Mouse (Mus musculus) spleen, postnatal 36 days (tissue): ENCODE results near the gene Itih5.

Source experiments
- DNase-seq, 2 experiments: peaks; one replicate each; pipeline ENCODE4 v3.0.0; 2022; ENCODE audit warnings: low spot score in 2 of 2, mixed read lengths in 1 of 2

The Itih5 gene

DNA sequence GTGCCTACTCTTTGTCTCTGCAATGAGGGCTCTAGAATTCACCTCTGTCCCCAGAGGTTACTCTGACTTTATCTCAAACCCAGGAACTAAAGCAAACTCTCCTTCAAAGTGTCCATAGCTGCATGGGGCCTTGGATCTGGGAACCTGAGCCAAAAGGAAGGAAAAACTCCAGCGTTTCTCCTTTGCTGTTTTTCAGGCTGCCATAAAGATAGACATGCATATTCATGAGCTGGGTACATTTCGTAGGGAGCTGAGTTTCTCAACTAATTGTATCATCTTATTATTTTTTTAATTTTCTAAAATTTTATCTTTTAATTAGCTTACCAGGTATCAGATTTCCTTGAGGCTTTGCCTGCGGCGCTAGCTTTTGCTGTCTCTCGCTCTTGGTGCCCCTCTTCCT, 106.7 kb downstream of the Itih5 start:
- no peak for DNase-seq

- no peak for DNase-seq
Measured at GRCm38 (mm10) chr2:10261337-10261736, 108.0 kb downstream of the Itih5 start.

DNA sequence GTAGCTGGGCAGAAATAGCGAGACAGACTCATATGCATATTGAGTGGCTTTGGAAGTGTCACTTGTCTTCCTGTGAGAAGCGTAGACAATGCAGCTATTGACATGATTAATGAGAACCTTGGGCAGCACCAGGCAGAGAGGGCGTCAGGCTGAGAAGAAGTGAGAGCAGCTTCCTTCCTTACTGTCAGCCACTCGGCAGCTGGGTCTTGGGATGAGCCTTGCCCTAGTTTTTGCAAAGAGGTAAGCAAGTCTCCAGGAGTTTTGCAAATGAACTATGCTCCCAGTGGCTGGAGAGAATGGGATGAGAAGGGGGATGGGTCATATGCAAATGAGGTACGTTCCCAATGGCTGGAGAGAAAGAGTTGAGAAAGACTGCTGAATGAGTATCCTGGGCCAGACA, 109.4 kb downstream of the Itih5 start:
- no peak for DNase-seq

DNA sequence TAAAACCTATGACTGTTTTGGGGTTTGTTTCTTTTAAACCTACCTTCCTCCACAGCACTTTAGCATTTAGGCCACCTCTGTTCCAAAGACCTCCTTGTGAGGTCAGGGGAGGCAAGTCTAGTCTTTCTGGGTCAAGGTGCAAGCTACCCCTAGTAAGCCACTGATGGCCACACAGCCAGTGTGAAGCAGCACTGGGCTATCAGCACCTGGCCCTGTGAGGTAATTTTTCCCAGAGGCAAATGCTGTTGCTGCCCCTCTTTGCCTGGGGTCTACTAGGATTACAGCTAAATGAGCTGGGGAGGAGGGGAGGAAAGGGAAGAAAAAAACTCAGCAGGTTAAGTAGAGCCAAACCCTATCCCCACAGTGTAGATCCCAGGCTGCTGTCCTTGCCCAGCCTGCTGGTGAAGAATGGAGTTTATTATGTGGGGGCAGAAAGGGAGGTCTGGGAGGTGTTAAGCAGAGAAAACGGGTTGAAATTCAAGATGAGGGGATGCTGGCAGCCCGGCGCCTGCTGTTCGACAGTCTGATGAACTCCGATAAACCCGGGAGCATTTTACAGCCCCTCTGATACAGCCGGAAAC, 110.6 kb downstream of the Itih5 start:
- DNase-seq = no peak

DNA sequence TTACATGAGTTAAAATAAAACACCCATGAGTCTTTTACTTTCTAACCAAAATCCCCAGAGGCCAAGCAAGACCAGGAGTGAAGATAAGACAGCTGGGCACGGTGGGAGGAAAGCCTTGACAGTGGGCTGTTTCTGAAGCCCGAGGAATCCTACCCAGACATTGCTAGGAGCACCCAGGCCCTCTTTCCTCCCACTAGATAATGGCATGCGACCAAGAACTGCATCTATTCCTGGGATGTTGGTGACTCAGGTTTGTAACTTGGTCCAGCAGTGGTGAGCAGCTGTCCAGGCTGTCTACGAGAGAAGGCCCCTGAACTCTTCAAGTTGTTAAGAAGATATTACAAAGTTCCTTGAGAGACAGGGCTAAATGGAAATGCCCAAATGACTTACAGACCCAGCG, 112.5 kb downstream of the Itih5 start:
- no peak for DNase-seq

DNA sequence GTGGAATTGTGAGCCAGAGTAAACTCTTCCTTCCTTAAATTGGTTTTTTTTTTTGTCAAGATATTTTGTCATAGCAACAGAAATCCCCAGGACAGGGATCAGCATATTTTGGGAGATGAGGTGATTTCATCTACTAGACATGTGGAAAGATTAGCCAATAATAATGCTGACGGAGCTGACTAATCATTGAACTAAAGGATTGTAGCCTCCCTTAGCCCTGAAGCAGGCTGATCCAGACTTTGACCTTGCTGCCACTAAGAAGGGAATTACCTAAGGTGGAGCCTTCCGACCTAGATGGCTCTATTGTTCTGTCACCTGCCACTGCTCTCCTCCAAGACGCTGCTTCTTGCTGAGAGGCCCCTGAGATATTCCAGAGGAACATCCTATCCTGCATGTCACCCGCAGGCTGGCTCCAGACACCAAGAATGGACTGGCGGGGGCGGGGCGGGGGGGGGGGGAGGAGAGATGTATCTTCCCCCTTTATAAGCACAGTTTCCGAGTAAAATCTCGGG, 119.3 kb downstream of the Itih5 start:
- DNase-seq = no peak

DNA sequence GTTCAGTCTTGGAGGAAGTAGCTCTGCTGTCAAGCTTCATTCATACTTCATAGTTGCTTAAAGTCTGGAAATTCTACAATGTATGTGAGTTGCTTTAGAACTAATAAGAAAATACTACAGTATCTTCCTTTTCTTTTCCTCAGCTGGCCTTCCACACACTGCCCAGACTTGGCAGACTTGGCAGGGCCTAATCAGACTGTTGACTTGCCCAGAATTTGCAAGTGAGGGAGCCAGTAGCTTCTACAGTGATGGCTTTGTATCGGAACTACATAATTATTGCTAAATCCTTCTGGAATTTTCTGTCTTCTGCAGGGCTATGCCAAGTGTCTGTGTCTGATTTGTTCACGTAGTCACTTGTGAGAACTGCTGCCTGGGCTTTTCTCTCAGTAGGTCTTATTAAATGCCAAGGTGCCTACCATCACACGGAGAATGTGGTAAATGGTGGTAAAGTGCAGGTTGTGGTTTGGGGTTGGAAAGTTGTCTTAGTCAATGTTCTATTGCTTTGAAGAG, 120.2 kb downstream of the Itih5 start:
- no peak for DNase-seq

DNA sequence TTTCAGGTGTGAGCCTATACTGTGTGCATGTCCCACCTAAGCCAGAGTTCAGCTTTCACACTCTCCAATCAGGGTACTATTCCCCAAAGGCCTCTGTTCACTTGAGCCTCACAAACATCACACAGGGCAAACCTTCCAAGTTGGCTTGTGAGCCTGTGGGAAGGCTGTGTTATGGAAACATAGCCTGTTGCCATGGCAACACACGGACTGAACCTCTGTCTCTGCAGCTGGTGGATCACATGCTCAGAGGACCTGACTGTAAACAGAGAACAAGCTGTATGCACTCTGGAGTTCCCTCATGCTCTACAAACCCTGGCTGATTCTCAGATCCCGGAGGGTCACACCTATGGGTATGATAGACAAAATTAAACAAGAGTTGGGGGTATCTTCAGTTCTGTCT, 122.8 kb downstream of the Itih5 start:
- DNase-seq = no peak

DNA sequence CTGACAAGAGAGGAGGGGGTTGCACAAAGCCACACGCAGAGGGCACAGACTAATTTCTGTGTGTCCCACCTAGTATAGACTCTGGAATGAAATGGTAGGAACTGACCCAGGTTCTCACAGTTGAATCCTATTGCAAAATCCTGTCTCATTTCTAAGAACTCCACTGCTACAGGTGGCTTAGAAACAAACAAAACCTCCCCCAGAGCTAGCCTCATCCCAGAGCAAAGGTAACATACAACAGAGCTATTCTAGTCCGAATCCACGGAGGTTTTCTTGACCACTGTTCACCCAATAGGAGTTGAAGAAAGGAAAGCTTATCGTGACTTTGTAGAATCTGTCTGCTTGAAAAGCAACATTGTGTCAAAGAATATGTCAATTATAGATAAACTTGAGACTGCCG, 130.3 kb downstream of the Itih5 start:
- DNase-seq = no peak

DNA sequence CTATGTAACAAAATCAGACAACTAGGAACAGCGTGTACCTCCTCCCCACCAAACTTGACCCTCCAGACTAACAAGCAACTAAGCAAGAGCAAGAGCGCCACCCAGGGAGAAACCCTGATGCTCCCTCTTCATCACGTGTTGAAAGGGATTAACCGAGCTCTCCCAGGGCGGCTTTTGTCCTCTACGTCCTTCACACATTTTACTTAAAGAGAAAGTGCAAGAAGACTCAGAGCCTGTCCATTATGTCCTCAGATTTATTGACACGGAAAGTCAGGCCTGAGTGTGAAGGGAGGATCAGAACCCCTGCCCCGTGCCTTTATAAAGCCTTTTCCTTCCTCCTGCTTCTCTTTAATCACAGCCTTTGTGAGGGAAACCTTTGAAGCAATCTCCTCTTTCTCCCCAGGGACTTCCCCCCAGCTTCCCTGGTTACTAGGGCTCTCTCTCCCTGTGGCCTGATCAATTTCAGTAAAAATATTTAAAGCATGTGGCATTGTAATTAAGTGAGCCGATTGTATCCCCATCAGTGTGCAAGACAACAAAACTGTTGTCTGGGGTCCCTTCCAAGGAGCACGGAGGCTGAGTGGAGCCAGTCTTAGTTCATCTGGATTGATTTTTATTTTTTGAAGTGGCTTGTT, 131.4 kb downstream of the Itih5 start:
- no peak for DNase-seq

GRCm38 (mm10) chr2:10285975-10286374, 132.6 kb downstream of the Itih5 start:
- DNase-seq = no peak

GRCm38 (mm10) chr2:10288142-10288831, 134.9 kb downstream of the Itih5 start:
- DNase-seq = peak; percentile 44 to 55

GRCm38 (mm10) chr2:10288881-10289280, 135.5 kb downstream of the Itih5 start:
- no peak for DNase-seq

GRCm38 (mm10) chr2:10290115-10290514, 136.7 kb downstream of the Itih5 start:
- DNase-seq = no peak

DNA sequence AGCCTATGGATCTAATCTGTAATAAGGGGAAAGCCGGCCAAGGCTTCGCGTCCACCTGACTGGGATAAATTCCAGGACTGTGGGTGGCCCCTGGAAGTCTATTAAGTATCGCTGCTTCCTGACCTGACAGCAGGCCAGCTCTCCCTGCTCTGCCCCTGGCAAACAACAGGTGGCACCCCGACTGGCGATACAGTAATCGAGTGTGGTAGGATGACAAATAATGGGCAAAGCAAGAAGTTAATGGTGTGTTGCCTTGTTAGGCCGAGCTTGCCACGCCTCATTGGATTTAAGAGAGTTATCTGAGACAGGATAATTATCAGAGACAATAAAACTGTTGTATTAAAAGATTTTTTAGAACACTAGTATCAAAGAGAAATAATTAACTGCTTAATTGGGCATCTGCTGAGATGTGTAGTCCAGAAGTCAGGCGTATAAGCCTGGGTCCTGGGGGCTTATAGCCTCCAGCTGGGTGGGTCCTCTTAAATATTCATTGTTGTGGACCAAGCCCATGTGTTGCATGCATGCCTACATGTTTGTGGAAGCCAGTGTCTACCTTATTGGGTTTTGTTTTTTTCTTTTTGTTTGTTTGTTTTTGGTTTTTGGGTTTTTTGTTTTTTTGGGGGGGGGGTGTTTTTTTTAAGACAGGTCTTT, 140.3 kb downstream of the Itih5 start:
- no peak for DNase-seq

DNA sequence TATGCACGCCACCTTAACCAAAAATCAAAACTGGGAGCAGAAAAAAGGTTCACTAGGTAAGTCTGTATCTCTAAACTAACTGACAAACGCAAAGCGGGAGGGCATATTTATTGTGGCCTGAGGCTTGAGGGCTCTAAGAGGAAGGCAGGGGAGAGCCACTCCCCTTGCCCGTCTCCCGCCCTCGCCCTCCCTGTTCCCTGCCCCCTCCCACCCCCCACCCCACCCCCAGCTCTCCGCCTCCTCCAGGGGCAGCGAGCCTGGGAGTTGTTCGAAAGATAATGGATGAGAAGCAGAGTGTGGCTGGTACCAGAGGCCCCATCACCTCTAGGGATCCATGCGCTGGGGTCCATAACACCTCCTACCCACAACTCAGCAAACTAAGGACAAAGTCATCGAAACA, 142.5 kb downstream of the Itih5 start:
- DNase-seq = no peak

GRCm38 (mm10) chr2:10300244-10300643, 146.9 kb downstream of the Itih5 start:
- no peak for DNase-seq

DNA sequence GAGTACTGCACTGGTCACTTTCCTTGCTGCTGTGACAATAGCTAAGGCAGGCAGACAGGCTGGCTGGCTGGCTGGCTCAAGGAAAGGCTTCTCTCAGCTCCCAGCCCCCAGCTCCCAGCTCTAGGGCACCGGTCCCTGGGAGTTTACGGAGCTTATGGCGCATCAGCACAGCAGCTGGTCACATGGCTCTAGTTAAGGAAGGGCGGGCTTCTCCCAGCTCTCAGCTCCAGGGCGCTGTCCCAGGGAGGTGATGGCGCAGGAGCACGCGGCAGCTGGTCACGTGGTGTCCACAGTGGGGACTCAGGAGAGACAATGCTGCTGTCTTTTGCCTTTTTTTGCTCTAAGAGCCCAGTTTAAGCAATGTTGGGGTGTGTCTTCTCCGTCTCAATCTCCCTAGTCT, 147.4 kb downstream of the Itih5 start:
- peak; percentile 17 to 48 for DNase-seq

DNA sequence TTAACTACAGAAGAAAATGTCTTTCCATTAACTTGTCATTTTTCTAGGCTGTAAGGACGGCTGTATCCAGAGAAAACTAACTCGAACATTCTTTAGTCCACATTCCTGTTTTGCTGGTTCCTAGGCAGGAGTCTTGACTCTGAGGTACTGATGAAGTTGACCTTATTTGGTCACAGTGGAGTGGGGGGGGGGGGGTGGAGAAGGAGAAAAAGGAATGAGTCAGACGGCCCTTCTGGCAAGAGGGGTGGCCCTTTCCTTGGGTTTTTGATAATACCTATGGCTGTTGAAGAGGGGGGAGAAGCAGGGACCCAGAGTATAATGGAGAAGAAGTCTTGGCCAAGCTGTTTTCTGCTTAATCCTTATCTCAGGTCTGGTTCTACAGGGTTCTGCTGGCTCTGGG, 148.0 kb downstream of the Itih5 start:
- DNase-seq = no peak

- no peak for DNase-seq
Measured at GRCm38 (mm10) chr2:10301997-10302396, 148.6 kb downstream of the Itih5 start.

DNA sequence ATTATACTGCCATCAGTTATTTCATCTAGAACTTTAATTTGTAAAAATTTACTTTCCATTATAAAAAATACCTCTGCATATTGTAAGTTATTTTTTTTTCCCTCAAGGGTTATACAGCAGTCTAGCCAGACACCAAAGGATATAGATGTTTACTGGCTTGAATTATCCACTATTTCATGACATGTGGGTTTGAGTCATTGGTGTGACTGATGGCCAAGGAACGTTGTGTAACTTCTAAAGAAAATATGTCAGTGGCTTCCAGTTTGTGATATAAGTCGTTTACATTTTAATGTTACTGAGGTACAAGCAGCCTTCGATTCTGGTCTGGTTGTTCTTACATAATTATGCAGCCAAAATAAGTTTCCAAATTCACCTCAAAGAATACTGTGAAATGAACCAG, 151.5 kb downstream of the Itih5 start:
- DNase-seq = no peak
